Mouse (Mus musculus) regulatory T cell (primary cell): ENCODE data around the gene Fancd2.

Source experiments
- in situ Hi-C: fragments of 300-600 bp; cut with MboI, MseI; formaldehyde crosslinking; loops from one replicate; pipeline ENCODE4 v1.15.1; 2025; ENCODE audit warnings: high pct_unique_total_duplicates

Gene Fancd2

DNA sequence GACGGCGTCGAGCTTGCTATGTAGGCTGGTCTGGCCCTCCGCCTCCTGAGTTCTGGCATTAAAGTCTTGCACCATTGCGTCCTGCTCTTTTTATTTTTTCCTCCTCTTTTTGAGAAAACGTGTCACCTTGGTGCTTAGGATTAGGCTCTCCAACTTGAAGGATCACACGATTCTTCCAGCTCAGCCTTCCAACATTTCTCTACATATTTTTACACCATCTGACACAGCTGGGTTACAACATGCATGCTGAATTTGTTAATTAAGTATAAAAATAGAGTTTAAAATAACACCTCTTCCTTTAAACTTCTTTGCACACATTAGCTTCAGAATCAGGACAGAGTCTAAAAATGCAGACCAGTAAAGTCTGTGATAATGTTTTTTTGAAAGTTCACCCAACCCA is 77.8 kb downstream of the Fancd2 start:
- in situ Hi-C loops, result no loop called here

DNA sequence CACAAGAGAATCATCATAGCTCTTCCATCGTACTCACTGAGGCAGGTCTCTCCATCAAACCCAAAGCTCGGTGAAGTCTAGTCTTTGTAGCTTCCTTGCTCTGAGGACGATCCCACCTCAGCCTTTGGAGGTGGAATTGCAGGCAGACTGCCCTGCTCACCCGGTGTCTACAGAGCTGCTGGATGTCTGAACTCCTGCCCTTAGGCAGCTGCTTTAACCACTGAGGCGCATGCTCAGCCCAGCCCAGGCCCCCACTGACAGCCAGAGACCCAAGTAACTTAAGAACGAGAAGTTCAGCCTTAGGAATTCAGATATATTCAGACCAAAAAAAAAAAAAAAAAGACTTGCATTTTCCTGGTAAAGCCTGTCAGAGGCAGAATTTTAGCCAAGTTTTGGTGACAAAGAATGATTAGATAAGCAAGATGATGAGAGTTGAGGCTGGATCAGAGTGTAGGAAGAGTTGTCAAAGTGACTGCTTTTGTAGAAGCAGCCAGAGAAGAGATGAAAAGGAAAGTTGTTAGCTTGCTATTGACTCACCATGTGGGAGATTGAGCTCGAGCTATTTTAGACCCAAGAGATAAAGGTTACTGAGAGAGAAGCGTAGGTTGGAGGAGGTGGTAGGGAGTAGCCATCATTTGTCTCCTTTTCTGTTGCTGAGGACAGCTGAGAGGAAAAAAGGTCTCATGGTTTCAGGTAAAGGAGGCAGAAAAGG is 80.9 kb downstream of the Fancd2 start:
- in situ Hi-C loops, result loop anchor here (10.0 kb wide), 1 partner anchor 918 kb away; the partner anchor contains the start of gene Rad18

DNA sequence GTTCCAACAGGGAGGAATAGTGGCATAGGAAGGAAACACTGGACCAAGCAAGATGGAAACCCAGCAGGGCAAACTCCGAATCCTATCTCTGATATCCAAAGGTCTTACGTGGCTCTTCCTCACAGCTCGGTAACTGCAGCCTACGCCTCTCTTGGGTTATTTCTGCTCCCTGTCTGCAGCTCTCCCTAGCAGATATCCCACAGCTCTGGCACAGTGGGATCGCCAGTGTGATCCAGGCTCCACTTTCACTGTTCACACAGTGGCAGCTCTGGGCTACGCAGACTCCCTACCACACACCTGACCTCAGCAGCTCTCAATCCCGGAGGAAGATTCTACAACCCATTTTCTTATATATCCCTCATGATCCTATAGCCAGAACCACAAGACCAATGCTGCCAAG is 82.7 kb downstream of the Fancd2 start:
- in situ Hi-C loops, result loop anchor here (10.0 kb wide), 1 partner anchor 919 kb away; the partner anchor contains the start of gene Rad18

DNA sequence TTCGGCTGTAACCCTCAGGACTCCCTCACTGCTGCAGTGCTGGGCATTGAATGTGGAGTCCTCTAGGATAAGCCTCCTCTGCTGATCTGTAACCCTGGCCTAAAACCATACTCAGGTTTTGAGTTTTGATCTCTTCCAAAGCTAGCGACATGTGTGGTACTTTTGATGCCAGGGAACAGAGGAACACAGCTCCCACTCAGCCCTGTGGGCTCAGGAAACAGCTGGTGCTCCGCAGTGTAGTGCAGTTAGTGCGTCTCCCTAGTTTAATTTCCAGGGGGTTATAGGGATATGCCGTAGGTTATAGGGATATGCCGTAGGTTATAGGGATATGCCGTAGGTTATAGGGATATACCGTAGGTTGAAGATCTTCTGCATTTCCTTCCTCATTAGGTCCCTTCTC is 83.5 kb downstream of the Fancd2 start:
- in situ Hi-C loops, result loop anchor here (10.0 kb wide), 1 partner anchor 920 kb away; the partner anchor contains the start of gene Rad18

DNA sequence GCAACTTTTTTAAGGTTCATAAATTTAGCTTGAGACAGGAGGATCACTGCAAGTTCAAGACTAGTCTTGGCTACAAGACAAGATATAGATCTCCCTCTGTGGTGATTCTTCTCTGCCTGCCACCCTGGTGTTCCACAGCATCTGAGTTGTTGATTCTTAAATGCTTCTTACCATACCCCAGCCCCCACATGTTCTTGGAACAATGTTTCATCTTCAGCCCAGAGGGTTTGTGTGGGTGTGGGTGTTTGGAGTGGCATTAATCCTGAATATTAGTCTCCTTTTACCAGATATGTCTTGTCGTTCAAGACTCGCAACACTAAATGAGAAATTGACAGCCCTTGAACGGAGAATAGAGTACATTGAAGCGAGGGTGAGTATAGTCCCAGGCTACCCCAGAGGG is 84.0 kb downstream of the Fancd2 start:
- in situ Hi-C loops, result loop anchor here (10.0 kb wide), 1 partner anchor 921 kb away; the partner anchor contains the start of gene Rad18

DNA sequence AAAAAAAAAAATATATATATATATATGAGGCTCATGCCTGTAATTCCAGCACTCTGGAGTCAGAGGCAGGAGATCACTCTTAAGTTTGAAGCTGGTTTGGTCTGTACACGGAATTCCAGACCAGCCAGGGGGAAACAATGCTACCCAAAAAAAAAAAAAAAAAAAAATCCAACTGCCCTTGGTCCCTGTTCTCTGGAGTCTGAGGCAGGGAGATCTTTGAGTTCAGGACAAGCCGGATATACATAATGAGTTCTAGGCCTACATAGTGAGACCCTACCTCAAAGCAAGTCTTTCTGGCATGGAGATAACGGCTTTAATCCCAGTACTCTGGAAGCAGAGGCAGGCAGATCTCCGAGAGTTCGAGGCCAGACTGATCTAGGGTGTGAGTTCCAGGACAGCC is 91.9 kb downstream of the Fancd2 start:
- in situ Hi-C loops, result no loop called here

DNA sequence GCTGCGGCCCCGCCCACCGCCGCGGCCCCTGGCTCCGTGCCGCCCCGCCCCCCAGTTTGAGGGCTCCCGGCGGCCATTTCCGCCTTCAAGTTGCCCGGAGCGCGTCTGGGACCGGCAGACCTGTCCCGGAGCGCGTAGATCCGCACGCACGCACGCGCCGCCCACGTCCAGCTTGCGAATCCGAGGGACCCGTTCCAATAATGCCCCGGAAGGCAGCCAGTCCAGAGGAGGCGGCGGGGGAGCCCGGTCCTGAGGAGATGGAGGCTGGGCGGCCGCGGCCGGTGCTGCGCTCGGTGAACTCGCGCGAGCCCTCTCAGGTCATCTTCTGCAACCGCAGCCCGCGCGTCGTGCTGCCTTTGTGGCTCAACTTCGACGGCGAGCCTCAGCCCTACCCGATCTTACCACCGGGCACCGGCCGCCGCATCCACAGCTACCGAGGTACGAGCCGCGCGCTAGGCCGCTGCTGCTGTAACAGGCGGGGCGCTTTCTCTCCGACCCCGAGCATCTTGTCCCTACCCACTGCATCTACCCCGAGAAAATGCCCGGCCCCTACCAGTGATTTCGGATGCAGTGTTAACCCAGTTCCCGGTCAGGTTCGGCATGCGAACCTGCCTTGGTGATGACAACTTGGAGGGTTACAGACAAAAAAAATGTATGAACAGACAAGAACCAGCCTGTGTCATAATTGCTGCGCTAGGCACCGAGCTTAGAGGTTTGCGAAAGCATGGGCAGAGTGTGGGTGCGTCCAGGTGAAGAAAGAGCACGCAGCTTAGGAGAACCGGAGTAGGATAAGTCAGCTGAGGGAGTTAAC is 92.7 kb downstream of the Fancd2 start, which contains the start of gene Vhl:
Gene Vhl, plus strand, starts transcription at position 19 of the 811 bp plus-strand sequence.
- in situ Hi-C loops, result no loop called here

DNA sequence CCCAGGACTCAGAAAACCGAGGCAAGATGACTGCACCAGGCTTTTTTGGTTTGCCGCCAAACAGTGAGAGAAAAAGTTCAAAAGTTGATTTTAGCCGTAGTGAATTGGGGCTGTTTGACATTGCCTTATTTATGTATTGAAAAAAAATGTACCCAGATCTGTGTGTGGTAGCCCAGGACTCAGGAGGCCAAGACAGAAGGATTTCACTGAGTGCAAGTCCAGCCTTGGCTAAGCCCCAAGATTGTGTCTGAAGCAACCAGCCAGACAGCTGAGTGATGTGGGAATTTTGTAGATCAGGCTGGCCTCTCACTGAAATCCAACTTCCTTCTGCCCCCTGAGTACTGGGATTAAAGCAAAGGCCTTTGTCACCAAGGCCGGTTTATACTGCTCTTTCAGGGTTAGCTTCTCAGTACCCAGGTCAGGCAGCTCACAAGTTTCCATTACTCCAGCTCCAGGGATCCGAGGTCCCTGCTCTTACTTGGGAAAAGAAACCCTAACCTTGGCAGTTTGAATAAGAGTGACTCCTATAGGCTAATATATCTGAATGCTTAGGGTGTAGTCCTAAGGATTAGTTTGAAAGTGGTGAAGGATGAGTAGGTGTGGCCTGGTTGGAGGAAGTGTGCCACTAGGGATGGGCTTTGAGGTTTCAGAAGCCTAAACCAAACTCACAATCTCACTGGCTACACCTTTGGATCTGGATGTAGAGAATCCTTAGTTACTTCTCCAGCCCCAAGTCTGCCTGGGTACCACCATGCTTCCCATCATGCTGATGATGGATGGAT is 93.7 kb downstream of the Fancd2 start:
- in situ Hi-C loops, result no loop called here

DNA sequence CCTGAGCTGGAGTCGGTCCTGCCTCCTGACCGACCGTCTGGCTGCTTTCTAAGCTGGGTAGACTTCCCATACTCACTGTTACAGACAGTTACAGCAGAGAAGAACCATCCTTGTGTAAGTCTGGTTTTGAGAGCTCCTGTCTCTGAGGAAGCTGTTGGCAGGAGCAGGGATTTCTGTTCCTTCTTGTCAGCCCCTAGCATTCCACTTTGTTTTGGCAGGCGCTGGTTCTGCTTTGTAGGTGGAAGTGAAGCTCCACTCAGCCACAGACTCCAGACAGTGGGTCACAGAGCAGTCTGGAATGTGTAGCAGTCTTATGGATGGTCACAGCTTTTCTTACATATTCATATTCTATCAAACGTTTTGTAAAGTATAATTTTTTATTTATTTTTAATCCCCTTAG is 98.8 kb downstream of the Fancd2 start:
- in situ Hi-C loops, result no loop called here

DNA sequence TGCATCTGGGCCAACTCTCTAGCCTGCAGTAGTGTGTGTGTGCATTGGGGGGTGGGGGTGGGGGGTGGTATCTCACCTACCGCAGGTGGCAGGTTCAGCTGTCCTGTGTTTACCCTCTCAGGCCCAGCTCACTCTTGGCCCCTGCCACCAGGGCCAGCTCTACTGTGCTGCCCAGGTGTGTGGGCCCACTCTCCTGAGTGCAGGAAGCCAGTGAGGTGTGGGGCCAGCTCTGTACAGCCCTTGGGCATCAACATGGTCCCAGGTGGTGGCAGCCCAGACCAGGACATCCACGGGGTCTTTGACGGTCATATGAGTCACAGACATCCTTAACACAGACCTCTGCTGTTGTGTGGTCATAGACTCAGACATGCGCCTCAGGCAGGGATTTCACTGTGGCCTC is 101.4 kb downstream of the Fancd2 start:
- in situ Hi-C loops, result no loop called here

DNA sequence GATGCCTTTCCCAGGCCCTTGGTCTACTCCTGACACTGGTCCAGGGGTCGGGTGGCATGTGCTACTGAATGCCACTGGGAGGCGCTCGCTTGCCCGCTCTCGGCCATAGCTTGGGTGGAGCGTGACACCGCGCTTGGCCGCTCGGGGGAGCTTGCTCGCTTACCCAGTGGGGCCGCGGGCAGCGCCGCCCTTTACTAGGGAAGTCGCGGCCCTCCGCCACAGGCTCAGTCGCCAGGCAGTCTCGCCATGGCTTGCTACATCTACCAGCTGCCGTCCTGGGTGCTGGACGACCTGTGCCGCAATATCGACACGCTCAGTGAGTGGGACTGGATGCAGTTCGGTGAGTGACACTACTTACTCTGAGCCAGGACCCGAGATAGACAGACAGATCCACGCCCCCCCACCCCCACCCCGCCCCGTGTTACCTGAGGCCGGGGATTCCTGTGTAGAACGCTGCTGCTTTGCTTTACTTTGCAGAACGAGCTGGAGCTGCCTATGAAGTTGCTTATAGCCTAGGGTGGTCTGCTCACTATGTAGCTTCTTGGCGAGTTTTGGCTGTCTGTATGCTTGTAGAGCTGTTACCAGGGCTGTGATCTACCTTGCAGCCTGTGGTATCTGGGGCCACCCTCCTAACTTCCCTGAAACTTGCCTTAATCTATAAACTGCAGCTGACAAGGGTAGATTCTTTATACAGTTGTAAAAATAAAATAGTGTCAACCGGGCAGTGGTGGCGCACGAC is 107.0 kb downstream of the Fancd2 start, which contains the start of gene Irak2:
Gene Irak2, plus strand, starts transcription at position 166 of the 739 bp plus-strand sequence.
- in situ Hi-C loops, result loop anchor here (5.0 kb wide), 1 partner anchor 34 kb away; no protein-coding TSS in a partner anchor

DNA sequence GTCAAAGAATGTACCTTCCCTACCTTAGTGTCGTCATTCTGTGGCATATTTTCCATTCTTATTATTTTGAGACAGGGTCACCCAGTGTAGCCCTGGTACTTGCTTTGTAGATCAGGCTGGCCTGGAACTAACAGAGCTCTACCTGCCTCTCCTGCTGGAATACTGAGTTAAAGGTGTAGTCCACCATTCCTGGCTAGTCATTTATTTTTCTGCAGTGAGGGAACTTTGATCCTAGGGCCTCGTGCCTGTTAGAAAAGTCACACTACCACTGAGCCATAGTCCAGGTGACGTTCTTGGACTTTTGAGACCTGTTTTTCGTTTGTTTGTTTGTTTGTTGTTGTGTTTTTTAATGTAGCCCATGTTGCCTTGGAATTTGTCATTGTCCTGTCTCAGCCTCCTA is 107.7 kb downstream of the Fancd2 start:
- in situ Hi-C loops, result loop anchor here (5.0 kb wide), 1 partner anchor 33 kb away; no protein-coding TSS in a partner anchor

DNA sequence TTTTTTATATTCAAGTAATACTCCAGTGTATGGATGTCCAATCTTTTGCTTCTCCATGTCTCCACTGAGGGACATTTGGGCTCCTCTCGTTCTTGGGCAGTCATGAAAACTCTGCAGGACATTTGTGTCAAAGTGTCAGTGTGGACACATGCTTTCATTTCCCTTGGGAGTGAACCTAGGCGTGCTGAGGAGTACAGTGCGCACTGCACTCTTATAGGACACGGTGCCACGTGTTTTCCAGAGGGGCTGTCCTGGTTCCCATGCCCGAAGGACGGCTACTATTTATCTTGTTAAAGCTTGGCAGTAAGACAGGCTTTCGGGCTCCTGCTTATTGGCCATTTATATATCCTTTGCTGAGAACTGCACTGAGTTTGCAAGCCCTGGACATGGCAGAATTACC is 111.1 kb downstream of the Fancd2 start:
- in situ Hi-C loops, result no loop called here

DNA sequence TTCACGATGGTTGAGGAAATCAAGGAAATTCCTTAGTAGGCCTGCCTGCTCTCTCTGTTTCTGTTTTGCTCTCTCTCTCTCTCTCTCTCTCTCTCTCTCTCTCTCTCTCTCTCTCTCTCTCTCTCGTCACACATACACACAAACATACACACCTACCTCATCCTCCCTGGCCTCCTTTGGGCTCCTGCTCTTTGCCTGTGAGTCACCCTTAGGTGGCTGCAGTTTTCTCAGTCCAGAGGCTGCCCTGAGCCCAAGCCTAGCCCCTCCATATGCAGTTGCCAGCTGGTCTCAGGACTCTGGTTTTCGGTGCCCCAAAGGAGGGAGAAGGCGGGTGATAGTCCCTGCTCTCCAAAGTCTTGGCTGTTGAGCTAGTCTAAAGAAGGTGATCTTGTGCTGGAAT is 111.5 kb downstream of the Fancd2 start:
- in situ Hi-C loops, result no loop called here

DNA sequence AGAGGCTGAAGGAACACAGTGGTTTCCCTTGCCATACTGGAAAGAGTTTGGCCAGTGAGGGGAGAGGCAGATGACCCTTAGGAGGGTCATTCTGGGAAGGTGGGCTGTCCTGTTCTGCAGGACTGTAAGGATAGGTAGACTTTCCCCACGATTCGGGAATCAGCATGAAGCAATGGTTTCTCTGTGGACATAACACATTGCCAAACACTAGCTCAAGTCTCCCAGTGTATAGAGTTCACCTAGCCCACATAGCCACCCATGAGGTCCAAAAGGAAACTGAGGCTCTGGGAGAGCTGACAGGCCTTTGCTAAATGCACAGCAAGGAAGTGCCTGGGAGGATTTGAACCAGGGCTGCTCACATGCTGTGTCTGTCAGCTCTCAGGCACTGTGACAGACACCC is 112.5 kb downstream of the Fancd2 start:
- in situ Hi-C loops, result no loop called here

DNA sequence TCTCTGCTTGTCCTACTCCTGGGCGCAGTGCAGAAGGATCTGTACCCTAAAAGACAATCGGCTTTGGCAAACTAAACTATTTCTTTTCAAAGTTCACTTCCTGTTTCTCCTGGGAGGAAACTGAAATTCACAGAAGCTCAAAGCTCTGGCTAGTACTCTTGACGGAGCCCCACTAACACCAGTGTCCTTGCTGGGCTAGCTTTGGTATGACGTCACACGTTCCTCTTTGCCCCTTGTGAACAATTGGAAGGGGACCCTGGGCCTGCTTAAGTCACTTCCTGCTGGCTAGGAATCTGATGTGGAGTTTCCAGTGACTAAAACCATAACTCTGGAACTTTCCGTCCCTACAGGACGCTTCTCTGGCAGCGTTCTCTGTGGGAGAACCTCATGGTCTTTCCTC is 113.3 kb downstream of the Fancd2 start:
- in situ Hi-C loops, result no loop called here
